Mouse (Mus musculus) embryo, embryonic 9.5 days (tissue): ENCODE measurements at regions not wholly inside any gene's neighbourhood (a gene's known extent, or its start where the extent isn't known, plus 50 kb on each side); places are given as distances from the start of the nearest gene placed in this dataset.
A peak's percentile ranks its signal among the peaks of the same experiment; 100 is the strongest.
"Not testable (repeated sequence)": the region's sequence is repeated elsewhere in the genome, so short reads cannot be mapped to it uniquely, and the experiment has no call there.

Source experiments
- DNase-seq: peaks from one replicate; pipeline ENCODE4 v3.0.0-alpha.2; 2017; ENCODE audit errors: extremely low spot score

- no peak for DNase-seq
Measured at GRCm38 (mm10) chr5:129256136-129256535, 159.6 kb downstream of the Adgrd1 start.

GRCm38 (mm10) chr5:129257206-129257605 lies 160.7 kb downstream of the Adgrd1 start:
- no peak for DNase-seq

- DNase-seq = no peak
Measured at GRCm38 (mm10) chr5:129260689-129261088, 164.1 kb downstream of the Adgrd1 start.

GRCm38 (mm10) chr5:129263118-129263517 lies 166.6 kb downstream of the Adgrd1 start:
- no peak for DNase-seq

GRCm38 (mm10) chr5:129264363-129264762 lies 167.8 kb downstream of the Adgrd1 start:
- DNase-seq = no peak

- no peak for DNase-seq
Measured at GRCm38 (mm10) chr5:129268456-129268855, 171.9 kb downstream of the Adgrd1 start.

- no peak for DNase-seq
Measured at GRCm38 (mm10) chr5:129270051-129270472, 173.5 kb downstream of the Adgrd1 start.

- DNase-seq = no peak
Measured at GRCm38 (mm10) chr5:129281406-129281805, 184.9 kb downstream of the Adgrd1 start.

- DNase-seq = no peak
Measured at GRCm38 (mm10) chr5:129282133-129282532, 185.6 kb downstream of the Adgrd1 start.

- no peak for DNase-seq
Measured at GRCm38 (mm10) chr5:129282826-129283225, 186.3 kb downstream of the Adgrd1 start.

GRCm38 (mm10) chr5:129287481-129287880 lies 190.9 kb downstream of the Adgrd1 start:
- peak; percentile 54 for DNase-seq

- DNase-seq = not testable (repeated sequence)
Measured at GRCm38 (mm10) chr5:129292821-129293220, 196.3 kb downstream of the Adgrd1 start.

- not testable (repeated sequence) for DNase-seq
Measured at GRCm38 (mm10) chr5:129294861-129295542, 198.5 kb downstream of the Adgrd1 start.

GRCm38 (mm10) chr5:129297657-129298349 lies 201.3 kb downstream of the Adgrd1 start:
- DNase-seq = no peak

GRCm38 (mm10) chr5:129298646-129299455 lies 202.2 kb upstream of the Sfswap start:
- DNase-seq = peak; percentile 80

GRCm38 (mm10) chr5:129299456-129299765 lies 201.6 kb upstream of the Sfswap start:
- DNase-seq = no peak

- DNase-seq = no peak
Measured at GRCm38 (mm10) chr5:129300423-129300822, 200.6 kb upstream of the Sfswap start.

GRCm38 (mm10) chr5:129315626-129316025 lies 185.4 kb upstream of the Sfswap start:
- no peak for DNase-seq

- peak; percentile 48 for DNase-seq
Measured at GRCm38 (mm10) chr5:129331094-129331523, 169.9 kb upstream of the Sfswap start.

GRCm38 (mm10) chr5:129332014-129332413 lies 169.0 kb upstream of the Sfswap start:
- peak; percentile 21 for DNase-seq

- no peak for DNase-seq
Measured at GRCm38 (mm10) chr5:129338511-129338910, 162.5 kb upstream of the Sfswap start.

- no peak for DNase-seq
Measured at GRCm38 (mm10) chr5:129344038-129344437, 157.0 kb upstream of the Sfswap start.

- no peak for DNase-seq
Measured at GRCm38 (mm10) chr5:129350024-129350423, 151.0 kb upstream of the Sfswap start.
